Mouse (Mus musculus) kidney, embryonic 14.5 days (tissue): ENCODE data around the gene Gm21969. TPM values are rescaled to one million over a fixed set of nuclear protein-coding genes. Genes with fewer than 3 reads are reported as not detected.

ENCODE experiments used
- ATAC-seq: fragments of 200-750 bp; cut with Nextera tagmentation; 2 replicates; pipeline ENCODE4 v1.8.0; 2017; ENCODE audit warnings: moderate number of reproducible peaks, mild to moderate bottlenecking, moderate TSS enrichment, moderate library complexity; ENCODE audit not compliant: low FRiP score, low TSS enrichment
- H3K27ac ChIP-seq: fragments of 300-500 bp; sonication (generic); 2 replicates; pipeline ENCODE4 v1.5.1; 2014; ENCODE audit warnings: low read depth, mild to moderate bottlenecking, low read length, moderate library complexity, mixed read lengths
- H3K27me3 ChIP-seq: fragments of 300-500 bp; sonication (generic); 2 replicates; pipeline ENCODE4 v1.6.1; 2014; ENCODE audit warnings: mild to moderate bottlenecking, low read length; ENCODE audit not compliant: control insufficient read depth, insufficient read depth
- H3K36me3 ChIP-seq: fragments of 300-500 bp; sonication (generic); 2 replicates; pipeline ENCODE4 v1.6.1; 2014; ENCODE audit warnings: low read length, mixed read lengths; ENCODE audit not compliant: control insufficient read depth, insufficient read depth
- H3K4me1 ChIP-seq: fragments of 300-500 bp; sonication (generic); 2 replicates; pipeline ENCODE4 v1.6.1; 2014; ENCODE audit warnings: low read length, mixed read lengths; ENCODE audit not compliant: control insufficient read depth, insufficient read depth
- H3K4me2 ChIP-seq: fragments of 300-500 bp; sonication (generic); replicated peaks from 2 replicates; pipeline ENCODE4 v1.6.1; 2014; ENCODE audit warnings: low read depth, mild to moderate bottlenecking, low read length
- H3K4me3 ChIP-seq: fragments of 300-500 bp; sonication (generic); 2 replicates; pipeline ENCODE4 v1.5.1; 2014; ENCODE audit warnings: mild to moderate bottlenecking, low read length
- H3K9ac ChIP-seq: fragments of 300-500 bp; sonication (generic); 2 replicates; pipeline ENCODE4 v1.6.1; 2014; ENCODE audit warnings: low read depth, mild to moderate bottlenecking, low read length, moderate library complexity
- H3K9me3 ChIP-seq: fragments of 300-500 bp; sonication (generic); 2 replicates; pipeline ENCODE4 v1.6.1; 2016; ENCODE audit warnings: low read length; ENCODE audit not compliant: control insufficient read depth
- WGBS: fragments of 180-500 bp; shearing (Covaris S2); extraction: QIAGEN DNeasy Blood & Tissue Kit; methylation state at CpG from one replicate; pipeline ENCODE4 v1.1.7; 2014; 5-methylcytosine and 5-hydroxymethylcytosine counted together
- polyA plus RNA-seq: library from polyadenylated mRNA; unstranded; fragments of >200 nt; fragmentation: Nextera tagmentation; extraction: Ambion mirVana; gene quantifications from 2 replicates; pipeline ENCODE4 v1.2.1, GENCODE M21; 2014

Gene Gm21969
- polyA plus RNA-seq, 1 experiment from 2014 or later = not detected

- ATAC-seq = no peak
Measured at GRCm38 (mm10) chr4:139632254-139632580, 29.2 kb downstream of the Gm21969 start.

GRCm38 (mm10) chr4:139636373-139636772 lies 33.4 kb downstream of the Gm21969 start:
- Histone ChIP-seq H3K27ac (no peak overlapping the region), H3K27me3 (peaks cover 3% of the 10 kb centered on the region; the same call in 1 of the 2 replicates), H3K9me3 (no peaks in the 10 kb centered on the region), H3K36me3 (peaks cover 7% of the 10 kb centered on the region; the same call in 1 of the 2 replicates), H3K9ac (no peak overlapping the region), H3K4me2 (no peak overlapping the region), H3K4me3 (no peak overlapping the region), H3K4me1 (peaks cover 30% of the 10 kb centered on the region)
- WGBS = 31% methylated on average over 7 of the region's 7 CpGs
- ATAC-seq = no peak

More at GRCm38 (mm10) chr4:139632254-139632580, 29.2 kb downstream of the Gm21969 start:
- Histone ChIP-seq H3K9ac (no peak overlapping the region), H3K27me3 (0 out of 2 replicates have a peak, but pooled peaks cover 3% of the 10 kb centered on the region), H3K4me1 (peaks cover 2% of the 10 kb centered on the region; the same call in 1 of the 2 replicates), H3K9me3 (no peaks in the 10 kb centered on the region), H3K27ac (no peak overlapping the region), H3K4me3 (no peak overlapping the region), H3K4me2 (no peak overlapping the region), H3K36me3 (peaks cover 7% of the 10 kb centered on the region; the same call in 1 of the 2 replicates)
- WGBS = 75% methylated on average over 10 of the region's 10 CpGs

- Histone ChIP-seq H3K4me1 (peaks cover 44% of the 10 kb centered on the region), H3K36me3 (peaks cover 7% of the 10 kb centered on the region; the same call in 1 of the 2 replicates), H3K4me2 (no peak overlapping the region), H3K27ac (no peak overlapping the region), H3K4me3 (no peak overlapping the region), H3K27me3 (peaks cover 17% of the 10 kb centered on the region), H3K9ac (no peak overlapping the region), H3K9me3 (no peaks in the 10 kb centered on the region)
- no peak for ATAC-seq
- 91% methylated on average over 9 of the region's 9 CpGs for WGBS
Measured at GRCm38 (mm10) chr4:139637847-139638246, 34.9 kb downstream of the Gm21969 start.

GRCm38 (mm10) chr4:139638356-139638755 lies 35.4 kb downstream of the Gm21969 start:
- H3K9ac ChIP-seq = no peak overlapping the region

GRCm38 (mm10) chr4:139639801-139640200 lies 36.8 kb downstream of the Gm21969 start:
- Histone ChIP-seq H3K9ac (peak overlapping the region; percentile 34; the same call in 1 of the 2 replicates), H3K4me1 (peaks cover 44% of the 10 kb centered on the region), H3K4me2 (0 out of 2 replicates have a peak overlapping the region, but pooled peaks have one; percentile 10), H3K36me3 (peaks cover 11% of the 10 kb centered on the region; the same call in 1 of the 2 replicates), H3K9me3 (no peaks in the 10 kb centered on the region), H3K27ac (0 out of 2 replicates have a peak overlapping the region, but pooled peaks have one; percentile 11), H3K27me3 (peaks cover 25% of the 10 kb centered on the region), H3K4me3 (no peak overlapping the region)
- peak; percentile 48 for ATAC-seq
- 11% methylated on average over 12 of the region's 12 CpGs for WGBS

More at GRCm38 (mm10) chr4:139638356-139638755, 35.4 kb downstream of the Gm21969 start:
- Histone ChIP-seq H3K4me2 (no peak overlapping the region), H3K27me3 (peaks cover 22% of the 10 kb centered on the region), H3K36me3 (peaks cover 7% of the 10 kb centered on the region; the same call in 1 of the 2 replicates), H3K4me1 (peaks cover 44% of the 10 kb centered on the region), H3K27ac (no peak overlapping the region), H3K9me3 (no peaks in the 10 kb centered on the region), H3K4me3 (no peak overlapping the region)
- WGBS = 76% methylated on average over 16 of the region's 16 CpGs
- ATAC-seq = no peak

- 0 out of 2 replicates have a peak overlapping the region, but pooled peaks have one; percentile 34 for H3K9ac ChIP-seq
- peaks cover 25% of the 10 kb centered on the region for H3K27me3 ChIP-seq
- peaks cover 15% of the 10 kb centered on the region; the same call in 1 of the 2 replicates for H3K36me3 ChIP-seq
- H3K9me3 ChIP-seq = no peaks in the 10 kb centered on the region
- no peak overlapping the region for H3K4me3 ChIP-seq
- WGBS = 27% methylated on average over 12 of the region's 12 CpGs
- H3K4me2 ChIP-seq = 0 out of 2 replicates have a peak overlapping the region, but pooled peaks have one; percentile 10
- peak; percentile 2; the same call in 1 of the 2 replicates for ATAC-seq
- no peak overlapping the region for H3K27ac ChIP-seq
- H3K4me1 ChIP-seq = peaks cover 44% of the 10 kb centered on the region
Measured at GRCm38 (mm10) chr4:139640333-139640732, 37.3 kb downstream of the Gm21969 start.

GRCm38 (mm10) chr4:139640775-139641174 lies 37.8 kb downstream of the Gm21969 start:
- Histone ChIP-seq H3K27me3 (peaks cover 25% of the 10 kb centered on the region), H3K9me3 (no peaks in the 10 kb centered on the region), H3K4me1 (peaks cover 44% of the 10 kb centered on the region), H3K4me2 (no peak overlapping the region), H3K27ac (no peak overlapping the region), H3K4me3 (no peak overlapping the region), H3K36me3 (peaks cover 12% of the 10 kb centered on the region; the same call in 1 of the 2 replicates), H3K9ac (no peak overlapping the region)
- 45% methylated on average over 5 of the region's 6 CpGs for WGBS
- ATAC-seq = no peak

GRCm38 (mm10) chr4:139641829-139642425 lies 38.9 kb downstream of the Gm21969 start:
- Histone ChIP-seq H3K4me3 (peak overlapping the region; percentile 27), H3K9ac (no peak overlapping the region), H3K36me3 (peaks cover 11% of the 10 kb centered on the region; the same call in 1 of the 2 replicates), H3K4me2 (peak overlapping the region; percentile 38), H3K27ac (no peak overlapping the region), H3K27me3 (peaks cover 24% of the 10 kb centered on the region), H3K4me1 (peaks cover 44% of the 10 kb centered on the region), H3K9me3 (peaks cover 4% of the 10 kb centered on the region; the same call in 1 of the 2 replicates)
- peak; percentile 20 for ATAC-seq
- 3% methylated on average over 29 of the region's 30 CpGs for WGBS

GRCm38 (mm10) chr4:139643972-139644371 lies 41.0 kb downstream of the Gm21969 start:
- H3K4me2 ChIP-seq = no peak overlapping the region
- no peak for ATAC-seq
- H3K9me3 ChIP-seq = peaks cover 5% of the 10 kb centered on the region; the same call in 1 of the 2 replicates
- H3K27ac ChIP-seq = no peak overlapping the region
- peaks cover 36% of the 10 kb centered on the region for H3K4me1 ChIP-seq
- H3K27me3 ChIP-seq = peaks cover 21% of the 10 kb centered on the region
- no peak overlapping the region for H3K4me3 ChIP-seq
- peaks cover 20% of the 10 kb centered on the region; the same call in 1 of the 2 replicates for H3K36me3 ChIP-seq
- WGBS = 18% methylated on average over 9 of the region's 9 CpGs
- H3K9ac ChIP-seq = no peak overlapping the region
